Mouse (Mus musculus): ENCODE data around the gene Rsrc2. TPM values are rescaled to one million over a fixed set of nuclear protein-coding genes. Genes with fewer than 3 reads are reported as not detected.

Rsrc2 gene
- polyA plus RNA-seq, 1 experiment from 2014 or later = 104 TPM

- Histone ChIP-seq H3K27ac (ENCODE audit: low read depth) (no peak overlapping the region), H3K4me2 (ENCODE audit: low read length) (no peak overlapping the region), H3K9me3 (ENCODE audit: control insufficient read depth, low read length) (no peaks in the 10 kb centered on the region), H3K4me1 (replicated peaks; ENCODE audit: control insufficient read depth, insufficient read depth, low read length) (peaks cover 5% of the 10 kb centered on the region), H3K9ac (ENCODE audit: low read length) (no peak overlapping the region), H3K4me3 (ENCODE audit: low read depth, low read length) (no peak overlapping the region), H3K27me3 (replicated peaks; ENCODE audit: control insufficient read depth, insufficient read depth, low read length) (no peaks in the 10 kb centered on the region), H3K36me3 (ENCODE audit: control insufficient read depth, insufficient read depth, low read length) (peaks cover 86% of the 10 kb centered on the region)
- ATAC-seq (replicated peaks; ENCODE audit: low FRiP score, low TSS enrichment, low read depth) (no peak), DNase-seq (ENCODE audit: low spot score) (no peak)
- 97% methylated on average over 6 of the region's 6 CpGs for WGBS
Measured at GRCm38 (mm10) chr5:123713782-123714181, 35.4 kb downstream of the Rsrc2 start.

- DNase-seq (ENCODE audit: low spot score) (no peak), ATAC-seq (replicated peaks; ENCODE audit: low FRiP score, low TSS enrichment, low read depth) (no peak)
Measured at GRCm38 (mm10) chr5:123709571-123709970, 39.6 kb downstream of the Rsrc2 start.

GRCm38 (mm10) chr5:123708598-123708997 lies 40.6 kb downstream of the Rsrc2 start:
- H3K27ac ChIP-seq (ENCODE audit: low read depth) = no peak overlapping the region
- H3K9me3 ChIP-seq (ENCODE audit: control insufficient read depth, low read length) = no peaks in the 10 kb centered on the region
- DNase-seq (ENCODE audit: low spot score) = no peak
- peaks cover 98% of the 10 kb centered on the region for H3K36me3 ChIP-seq (ENCODE audit: control insufficient read depth, insufficient read depth, low read length)
- H3K4me2 ChIP-seq (ENCODE audit: low read length) = no peak overlapping the region
- H3K4me1 ChIP-seq (replicated peaks; ENCODE audit: control insufficient read depth, insufficient read depth, low read length) = no peaks in the 10 kb centered on the region
- no peak overlapping the region for H3K4me3 ChIP-seq (ENCODE audit: low read depth, low read length)
- H3K9ac ChIP-seq (ENCODE audit: low read length) = no peak overlapping the region
- 90% methylated on average over 12 of the region's 12 CpGs for WGBS
- no peak for ATAC-seq (replicated peaks; ENCODE audit: low FRiP score, low TSS enrichment, low read depth)
- no peaks in the 10 kb centered on the region for H3K27me3 ChIP-seq (replicated peaks; ENCODE audit: control insufficient read depth, insufficient read depth, low read length)

More at GRCm38 (mm10) chr5:123709571-123709970, 39.6 kb downstream of the Rsrc2 start:
- Histone ChIP-seq H3K4me2 (ENCODE audit: low read length) (no peak overlapping the region), H3K9ac (ENCODE audit: low read length) (no peak overlapping the region), H3K27me3 (replicated peaks; ENCODE audit: control insufficient read depth, insufficient read depth, low read length) (no peaks in the 10 kb centered on the region), H3K9me3 (ENCODE audit: control insufficient read depth, low read length) (no peaks in the 10 kb centered on the region), H3K27ac (ENCODE audit: low read depth) (no peak overlapping the region), H3K4me3 (ENCODE audit: low read depth, low read length) (no peak overlapping the region), H3K4me1 (replicated peaks; ENCODE audit: control insufficient read depth, insufficient read depth, low read length) (no peaks in the 10 kb centered on the region), H3K36me3 (ENCODE audit: control insufficient read depth, insufficient read depth, low read length) (peaks cover 98% of the 10 kb centered on the region)
- 67% methylated on average over 4 of the region's 4 CpGs for WGBS

GRCm38 (mm10) chr5:123700625-123701024 lies 48.6 kb downstream of the Rsrc2 start:
- H3K4me2 ChIP-seq (ENCODE audit: low read length) = no peak overlapping the region
- ATAC-seq (replicated peaks; ENCODE audit: low FRiP score, low TSS enrichment, low read depth) (no peak), DNase-seq (ENCODE audit: low spot score) (no peak)
- no peak overlapping the region for H3K9ac ChIP-seq (ENCODE audit: low read length)
- H3K27ac ChIP-seq (ENCODE audit: low read depth) = no peak overlapping the region
- H3K36me3 ChIP-seq (ENCODE audit: control insufficient read depth, insufficient read depth, low read length) = peaks cover 80% of the 10 kb centered on the region
- no peaks in the 10 kb centered on the region for H3K4me1 ChIP-seq (replicated peaks; ENCODE audit: control insufficient read depth, insufficient read depth, low read length)
- no peaks in the 10 kb centered on the region for H3K9me3 ChIP-seq (ENCODE audit: control insufficient read depth, low read length)
- H3K4me3 ChIP-seq (ENCODE audit: low read depth, low read length) = no peak overlapping the region
- 62% methylated on average over 11 of the region's 11 CpGs for WGBS
- no peaks in the 10 kb centered on the region for H3K27me3 ChIP-seq (replicated peaks; ENCODE audit: control insufficient read depth, insufficient read depth, low read length)

- Histone ChIP-seq H3K36me3 (ENCODE audit: control insufficient read depth, insufficient read depth, low read length) (peaks cover 66% of the 10 kb centered on the region), H3K4me2 (ENCODE audit: low read length) (no peak overlapping the region), H3K4me3 (ENCODE audit: low read depth, low read length) (no peak overlapping the region), H3K27me3 (replicated peaks; ENCODE audit: control insufficient read depth, insufficient read depth, low read length) (no peaks in the 10 kb centered on the region), H3K9ac (ENCODE audit: low read length) (no peak overlapping the region), H3K4me1 (replicated peaks; ENCODE audit: control insufficient read depth, insufficient read depth, low read length) (no peaks in the 10 kb centered on the region), H3K27ac (ENCODE audit: low read depth) (no peak overlapping the region), H3K9me3 (ENCODE audit: control insufficient read depth, low read length) (no peaks in the 10 kb centered on the region)
- no peak for ATAC-seq (replicated peaks; ENCODE audit: low FRiP score, low TSS enrichment, low read depth)
- WGBS = 30% methylated on average over 3 of the region's 3 CpGs
- DNase-seq (ENCODE audit: low spot score) = peak; percentile 84
Measured at GRCm38 (mm10) chr5:123699198-123699597, 50.0 kb downstream of the Rsrc2 start.

- Histone ChIP-seq H3K27me3 (replicated peaks; ENCODE audit: control insufficient read depth, insufficient read depth, low read length) (no peaks in the 10 kb centered on the region), H3K4me3 (ENCODE audit: low read depth, low read length) (no peak overlapping the region), H3K27ac (ENCODE audit: low read depth) (peak overlapping the region; percentile 33; the same call in 1 of the 2 replicates), H3K4me1 (replicated peaks; ENCODE audit: control insufficient read depth, insufficient read depth, low read length) (no peaks in the 10 kb centered on the region), H3K36me3 (ENCODE audit: control insufficient read depth, insufficient read depth, low read length) (peaks cover 44% of the 10 kb centered on the region), H3K9me3 (ENCODE audit: control insufficient read depth, low read length) (no peaks in the 10 kb centered on the region), H3K9ac (ENCODE audit: low read length) (no peak overlapping the region), H3K4me2 (ENCODE audit: low read length) (no peak overlapping the region; the same call in 1 of the 2 replicates)
- DNase-seq (ENCODE audit: low spot score) (no peak), ATAC-seq (replicated peaks; ENCODE audit: low FRiP score, low TSS enrichment, low read depth) (peak; percentile 60)
- 71% methylated on average over 4 of the region's 4 CpGs for WGBS
Measured at GRCm38 (mm10) chr5:123696961-123697360, 52.3 kb downstream of the Rsrc2 start.

- ATAC-seq (replicated peaks; ENCODE audit: low FRiP score, low TSS enrichment, low read depth) = no peak
- 87% methylated on average over 7 of the region's 7 CpGs for WGBS
- H3K9me3 ChIP-seq (ENCODE audit: control insufficient read depth, low read length) = no peaks in the 10 kb centered on the region
Measured at GRCm38 (mm10) chr5:123696244-123696643, 53.0 kb downstream of the Rsrc2 start.

GRCm38 (mm10) chr5:123694468-123694867 lies 54.7 kb downstream of the Rsrc2 start:
- no peaks in the 10 kb centered on the region for H3K9me3 ChIP-seq (ENCODE audit: control insufficient read depth, low read length)
- no peak overlapping the region for H3K4me2 ChIP-seq (ENCODE audit: low read length)
- no peaks in the 10 kb centered on the region for H3K4me1 ChIP-seq (replicated peaks; ENCODE audit: control insufficient read depth, insufficient read depth, low read length)
- H3K9ac ChIP-seq (ENCODE audit: low read length) = no peak overlapping the region
- peaks cover 20% of the 10 kb centered on the region for H3K36me3 ChIP-seq (ENCODE audit: control insufficient read depth, insufficient read depth, low read length)
- no peak overlapping the region for H3K27ac ChIP-seq (ENCODE audit: low read depth)
- DNase-seq (ENCODE audit: low spot score) = no peak
- no peak for ATAC-seq (replicated peaks; ENCODE audit: low FRiP score, low TSS enrichment, low read depth)
- WGBS = 58% methylated on average over 6 of the region's 6 CpGs
- H3K27me3 ChIP-seq (replicated peaks; ENCODE audit: control insufficient read depth, insufficient read depth, low read length) = no peaks in the 10 kb centered on the region
- no peak overlapping the region for H3K4me3 ChIP-seq (ENCODE audit: low read depth, low read length)

More at GRCm38 (mm10) chr5:123696244-123696643, 53.0 kb downstream of the Rsrc2 start:
- DNase-seq (ENCODE audit: low spot score) = no peak
- H3K4me1 ChIP-seq (replicated peaks; ENCODE audit: control insufficient read depth, insufficient read depth, low read length) = no peaks in the 10 kb centered on the region
- H3K27ac ChIP-seq (ENCODE audit: low read depth) = no peak overlapping the region
- H3K27me3 ChIP-seq (replicated peaks; ENCODE audit: control insufficient read depth, insufficient read depth, low read length) = no peaks in the 10 kb centered on the region
- peaks cover 37% of the 10 kb centered on the region for H3K36me3 ChIP-seq (ENCODE audit: control insufficient read depth, insufficient read depth, low read length)
- H3K9ac ChIP-seq (ENCODE audit: low read length) = no peak overlapping the region
- no peak overlapping the region for H3K4me2 ChIP-seq (ENCODE audit: low read length)
- no peak overlapping the region for H3K4me3 ChIP-seq (ENCODE audit: low read depth, low read length)

All from intestine, embryonic 14.5 days (tissue).